Mouse (Mus musculus): ENCODE results near the gene Lair1. TPM values are rescaled to one million over a fixed set of nuclear protein-coding genes. Genes with fewer than 3 reads are reported as not detected.

The Lair1 gene
- polyA plus RNA-seq, 1 experiment from 2014 or later: 5.3 TPM

- Histone ChIP-seq H3K4me1 (ENCODE audit: insufficient read depth) (peaks cover 18% of the 10 kb centered on the region), H3K4me3 (ENCODE audit: low read depth, low read length) (no peak overlapping the region), H3K9ac (replicated peaks) (no peak overlapping the region), H3K4me2 (ENCODE audit: low read depth, low read length) (no peak overlapping the region), H3K9me3 (ENCODE audit: low read length) (no peaks in the 10 kb centered on the region), H3K27ac (ENCODE audit: low read depth) (no peak overlapping the region), H3K36me3 (replicated peaks; ENCODE audit: insufficient read depth, low read length) (no peaks in the 10 kb centered on the region), H3K27me3 (ENCODE audit: insufficient read depth, low read length) (no peaks in the 10 kb centered on the region)
- TF ChIP-seq EP300 (IDR thresholded peaks at IDR 0.05; ENCODE audit: low read depth): 0 out of 2 replicates have a peak, but pooled peaks have one; percentile 59
- no peak for TF ChIP-seq CTCF (IDR thresholded peaks at IDR 0.05; ENCODE audit: low read depth)
- ATAC-seq: 0 out of 2 replicates have a peak, but pooled peaks have one; percentile 17
- 51% methylated on average over 2 of the region's 2 CpGs for whole genome bisulfite sequencing (ENCODE audit: insufficient replicate concordance)
- DNase-seq: no peak
Measured at GRCm38 (mm10) chr7:4088679-4089078, 25.7 kb upstream of the Lair1 start.

DNA sequence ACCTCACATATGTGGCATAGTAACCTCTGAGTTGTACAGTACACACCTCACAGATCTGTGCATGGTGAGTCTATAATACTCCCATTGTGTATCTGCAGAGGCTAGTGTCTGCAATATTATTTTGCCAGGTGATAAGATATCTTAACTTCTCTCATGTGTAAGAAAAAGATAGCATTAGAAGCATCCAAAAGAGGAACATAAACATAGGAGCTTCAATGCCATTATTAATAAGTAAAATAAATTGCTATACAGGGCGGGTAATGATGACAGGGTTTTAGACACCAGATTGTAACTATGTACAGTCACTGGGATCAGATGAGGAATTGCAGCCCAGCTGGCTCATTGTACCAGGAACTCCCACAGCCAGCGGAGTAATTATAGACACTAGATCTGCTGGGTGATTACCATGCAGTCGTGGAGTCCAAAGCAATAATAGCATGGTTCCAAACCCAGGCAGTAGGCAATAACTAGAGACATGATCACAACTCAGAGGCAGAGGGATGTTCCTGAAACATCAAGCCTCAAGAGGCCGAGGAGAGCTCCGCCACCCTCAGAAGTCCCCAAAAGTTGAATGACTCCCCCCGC lies 25.0 kb upstream of the Lair1 start:
- peaks cover 24% of the 10 kb centered on the region for H3K4me1 ChIP-seq (ENCODE audit: insufficient read depth)
- TF ChIP-seq CTCF (IDR thresholded peaks at IDR 0.05; ENCODE audit: low read depth): no peak
- TF ChIP-seq EP300 (IDR thresholded peaks at IDR 0.05; ENCODE audit: low read depth): no peak
- H3K27ac ChIP-seq (ENCODE audit: low read depth): peak overlapping the region; percentile 36
- DNase-seq (no peak), ATAC-seq (no peak)
- no peak overlapping the region for H3K9ac ChIP-seq (replicated peaks)
- H3K4me3 ChIP-seq (ENCODE audit: low read depth, low read length): no peak overlapping the region
- H3K4me2 ChIP-seq (ENCODE audit: low read depth, low read length): no peak overlapping the region
- WGBS (ENCODE audit: insufficient replicate concordance): 59% methylated on average over 6 of the region's 6 CpGs
- no peaks in the 10 kb centered on the region for H3K9me3 ChIP-seq (ENCODE audit: low read length)
- H3K27me3 ChIP-seq (ENCODE audit: insufficient read depth, low read length): no peaks in the 10 kb centered on the region
- H3K36me3 ChIP-seq (replicated peaks; ENCODE audit: insufficient read depth, low read length): no peaks in the 10 kb centered on the region

GRCm38 (mm10) chr7:4087238-4087895 lies 24.4 kb upstream of the Lair1 start:
- 52% methylated on average over 4 of the region's 4 CpGs for WGBS (ENCODE audit: insufficient replicate concordance)
- no peak overlapping the region for H3K4me3 ChIP-seq (ENCODE audit: low read depth, low read length)
- ATAC-seq (peak; percentile 16; the same call in 1 of the 2 replicates), DNase-seq (no peak)
- peaks cover 24% of the 10 kb centered on the region for H3K4me1 ChIP-seq (ENCODE audit: insufficient read depth)
- peak overlapping the region; percentile 36 for H3K27ac ChIP-seq (ENCODE audit: low read depth)
- H3K36me3 ChIP-seq (replicated peaks; ENCODE audit: insufficient read depth, low read length): no peaks in the 10 kb centered on the region
- H3K9me3 ChIP-seq (ENCODE audit: low read length): no peaks in the 10 kb centered on the region
- no peak overlapping the region for H3K4me2 ChIP-seq (ENCODE audit: low read depth, low read length)
- H3K27me3 ChIP-seq (ENCODE audit: insufficient read depth, low read length): no peaks in the 10 kb centered on the region
- H3K9ac ChIP-seq (replicated peaks): no peak overlapping the region
- no peak for TF ChIP-seq EP300 (IDR thresholded peaks at IDR 0.05; ENCODE audit: low read depth)
- no peak for TF ChIP-seq CTCF (IDR thresholded peaks at IDR 0.05; ENCODE audit: low read depth)

- H3K4me3 ChIP-seq (ENCODE audit: low read depth, low read length): no peak overlapping the region
- H3K4me2 ChIP-seq (ENCODE audit: low read depth, low read length): no peak overlapping the region
- H3K9ac ChIP-seq (replicated peaks): no peak overlapping the region
- no peak overlapping the region for H3K27ac ChIP-seq (ENCODE audit: low read depth)
- no peaks in the 10 kb centered on the region for H3K36me3 ChIP-seq (replicated peaks; ENCODE audit: insufficient read depth, low read length)
- TF ChIP-seq EP300 (IDR thresholded peaks at IDR 0.05; ENCODE audit: low read depth) (no peak), CTCF (IDR thresholded peaks at IDR 0.05; ENCODE audit: low read depth) (no peak)
- H3K9me3 ChIP-seq (ENCODE audit: low read length): no peaks in the 10 kb centered on the region
- ATAC-seq (no peak), DNase-seq (no peak)
- H3K27me3 ChIP-seq (ENCODE audit: insufficient read depth, low read length): no peaks in the 10 kb centered on the region
- H3K4me1 ChIP-seq (ENCODE audit: insufficient read depth): peaks cover 24% of the 10 kb centered on the region
Measured at GRCm38 (mm10) chr7:4085562-4085961, 22.6 kb upstream of the Lair1 start.

DNA sequence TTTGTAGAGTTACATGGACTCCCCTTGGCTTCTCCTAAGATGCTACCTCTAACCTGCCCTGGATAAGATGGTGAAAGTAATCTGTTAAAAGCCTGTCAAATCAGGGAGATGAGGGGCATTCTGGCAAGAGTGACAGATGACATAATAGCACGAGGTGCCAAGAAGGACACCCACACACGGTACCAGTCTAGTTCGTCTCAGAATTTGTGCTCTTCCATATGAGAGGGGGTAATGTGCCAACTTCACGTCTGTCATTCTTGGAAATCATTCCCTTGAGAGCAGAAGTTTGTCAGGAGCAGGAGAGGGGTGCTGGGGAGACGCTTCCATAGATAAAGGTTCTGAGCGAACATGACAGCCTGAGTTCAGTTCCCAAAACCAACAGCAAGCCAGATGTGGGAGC lies 21.2 kb upstream of the Lair1 start:
- 68% methylated on average over 6 of the region's 6 CpGs for WGBS (ENCODE audit: insufficient replicate concordance)
- H3K36me3 ChIP-seq (replicated peaks; ENCODE audit: insufficient read depth, low read length): no peaks in the 10 kb centered on the region
- no peak overlapping the region for H3K27ac ChIP-seq (ENCODE audit: low read depth)
- TF ChIP-seq CTCF (IDR thresholded peaks at IDR 0.05; ENCODE audit: low read depth) (no peak), EP300 (IDR thresholded peaks at IDR 0.05; ENCODE audit: low read depth) (no peak)
- H3K4me2 ChIP-seq (ENCODE audit: low read depth, low read length): no peak overlapping the region
- no peak overlapping the region for H3K9ac ChIP-seq (replicated peaks)
- H3K4me1 ChIP-seq (ENCODE audit: insufficient read depth): peaks cover 30% of the 10 kb centered on the region
- H3K9me3 ChIP-seq (ENCODE audit: low read length): no peaks in the 10 kb centered on the region
- no peaks in the 10 kb centered on the region for H3K27me3 ChIP-seq (ENCODE audit: insufficient read depth, low read length)
- ATAC-seq (no peak), DNase-seq (no peak)
- no peak overlapping the region for H3K4me3 ChIP-seq (ENCODE audit: low read depth, low read length)

GRCm38 (mm10) chr7:4082804-4083203 lies 19.8 kb upstream of the Lair1 start:
- Histone ChIP-seq H3K4me1 (ENCODE audit: insufficient read depth) (peaks cover 23% of the 10 kb centered on the region), H3K4me2 (ENCODE audit: low read depth, low read length) (peak overlapping the region; percentile 29), H3K9me3 (ENCODE audit: low read length) (no peaks in the 10 kb centered on the region), H3K27me3 (ENCODE audit: insufficient read depth, low read length) (no peaks in the 10 kb centered on the region), H3K4me3 (ENCODE audit: low read depth, low read length) (no peak overlapping the region), H3K36me3 (replicated peaks; ENCODE audit: insufficient read depth, low read length) (no peaks in the 10 kb centered on the region), H3K9ac (replicated peaks) (no peak overlapping the region), H3K27ac (ENCODE audit: low read depth) (peak overlapping the region; percentile 44)
- ATAC-seq (peak; percentile 78), DNase-seq (no peak)
- 3% methylated on average over 2 of the region's 2 CpGs for WGBS (ENCODE audit: insufficient replicate concordance)
- TF ChIP-seq EP300 (IDR thresholded peaks at IDR 0.05; ENCODE audit: low read depth) (peak; percentile 53; the same call in 1 of the 2 replicates), CTCF (IDR thresholded peaks at IDR 0.05; ENCODE audit: low read depth) (no peak)
